Mouse (Mus musculus): Measurements from ENCODE around the gene Rps15a. TPM values are rescaled to one million over a fixed set of nuclear protein-coding genes. Genes with fewer than 3 reads are reported as not detected.

Gene Rps15a
- polyA plus RNA-seq, 1 experiment from 2014 or later = 1,241 TPM

DNA sequence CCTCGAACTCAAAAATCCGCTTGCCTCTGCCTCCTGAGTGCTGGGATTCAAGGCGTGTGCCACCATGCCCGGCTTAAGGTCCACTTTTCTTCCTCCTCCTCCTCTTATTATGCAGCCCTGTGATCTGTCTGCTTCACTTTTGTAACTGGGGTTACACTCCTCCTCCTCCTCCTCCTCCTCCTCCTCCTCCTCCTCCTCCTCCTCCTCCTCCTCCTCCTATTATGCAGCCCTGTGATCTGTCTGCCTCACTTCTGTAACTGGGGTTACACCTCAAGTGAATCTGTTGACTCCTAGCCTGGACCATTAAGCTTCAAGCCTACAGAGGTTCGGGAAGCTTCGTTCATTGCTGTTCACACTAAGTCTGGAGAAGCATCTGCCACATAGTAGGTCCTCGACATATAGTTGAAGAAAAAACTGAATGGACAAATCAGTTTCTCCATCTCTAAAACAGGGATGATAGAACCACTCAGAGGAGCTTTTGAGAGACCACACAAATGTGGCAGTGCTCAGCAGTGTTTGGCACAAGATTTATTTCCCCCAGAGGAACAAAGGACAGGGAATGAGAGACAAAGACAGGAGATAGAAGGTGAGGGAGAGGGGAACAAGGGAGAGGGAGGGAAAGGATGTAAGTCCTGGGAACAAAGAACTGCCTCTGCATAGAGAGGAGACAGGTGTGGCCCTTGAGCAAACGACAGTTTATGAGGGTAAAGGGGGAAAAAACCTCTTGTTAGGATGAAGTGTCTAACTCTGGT lies 975 bp upstream of the Rps15a start:
- DNase-seq (ENCODE audit: low spot score) = no peak

DNA sequence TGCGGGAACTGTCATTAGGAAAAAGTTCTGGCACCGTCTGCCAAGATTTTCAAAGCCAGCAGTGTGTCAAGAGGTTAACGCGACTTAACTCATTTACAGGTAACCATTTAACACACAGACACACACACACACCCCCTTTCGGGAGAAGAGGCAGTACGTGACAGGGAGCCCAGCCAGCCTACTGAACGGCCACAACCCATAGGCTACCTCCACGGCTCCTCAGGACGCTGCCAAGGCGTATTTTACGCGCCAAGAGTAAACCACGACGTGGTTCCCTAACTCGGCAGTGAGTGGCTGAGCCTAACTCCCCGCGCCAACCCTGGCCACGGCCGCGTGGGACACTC lies 483 bp downstream of the Rps15a start:
- no peak for DNase-seq (ENCODE audit: low spot score)

DNA sequence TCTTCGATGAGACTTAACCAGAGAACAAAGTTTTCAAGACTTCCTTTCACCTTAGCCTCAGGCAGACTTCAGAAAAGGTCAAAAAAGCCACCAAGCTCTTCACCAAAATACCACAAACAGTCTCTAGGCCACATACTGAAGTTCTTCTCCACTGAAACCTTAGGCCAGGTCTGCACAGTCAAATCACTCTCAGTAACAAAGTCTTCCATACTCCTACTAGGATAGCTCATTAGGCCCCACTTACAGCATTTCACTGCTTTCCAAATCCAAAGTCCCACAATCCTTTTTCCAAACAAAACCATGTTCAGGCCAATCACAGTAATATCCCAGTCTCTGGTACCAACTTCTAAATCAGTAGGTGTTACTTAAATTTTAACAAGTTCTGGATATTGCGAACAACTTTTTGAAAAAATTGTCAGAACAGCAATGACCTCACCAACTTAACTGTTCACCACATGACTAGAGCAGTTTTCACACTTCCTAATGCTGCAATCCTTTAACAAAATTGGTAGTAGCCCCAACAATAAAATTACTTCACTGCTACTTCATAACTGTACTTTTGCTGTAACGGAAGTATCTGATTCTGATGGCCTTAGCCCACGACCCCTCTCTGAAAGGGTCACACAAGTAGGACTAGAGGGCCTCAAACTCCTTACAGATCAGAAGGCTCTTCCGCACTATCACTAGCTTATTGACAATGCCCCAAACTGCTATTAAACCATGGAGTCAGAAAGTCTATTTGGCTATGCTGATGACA lies 2.3 kb downstream of the Rps15a start:
- no peak for DNase-seq (ENCODE audit: low spot score)

DNA sequence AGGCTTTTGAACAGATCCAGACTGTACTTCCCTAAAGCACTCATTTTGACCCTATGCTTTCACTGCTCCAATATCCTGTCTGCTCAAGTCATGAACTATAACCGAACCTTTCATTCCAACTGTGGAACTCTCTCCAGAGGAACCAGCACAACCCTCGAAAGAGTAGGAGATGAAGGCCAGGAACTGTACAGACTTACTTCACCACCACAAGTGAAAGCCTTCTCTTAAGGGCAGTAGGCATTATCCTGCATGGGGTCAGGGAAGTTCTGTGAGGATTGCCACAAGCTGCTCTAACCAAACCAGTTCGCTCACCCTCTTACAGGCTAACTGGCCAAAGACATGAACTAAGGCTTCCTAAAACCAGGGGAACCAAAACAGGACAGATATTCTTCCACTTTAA lies 4.9 kb downstream of the Rps15a start:
- DNase-seq (ENCODE audit: low spot score) = no peak

DNA sequence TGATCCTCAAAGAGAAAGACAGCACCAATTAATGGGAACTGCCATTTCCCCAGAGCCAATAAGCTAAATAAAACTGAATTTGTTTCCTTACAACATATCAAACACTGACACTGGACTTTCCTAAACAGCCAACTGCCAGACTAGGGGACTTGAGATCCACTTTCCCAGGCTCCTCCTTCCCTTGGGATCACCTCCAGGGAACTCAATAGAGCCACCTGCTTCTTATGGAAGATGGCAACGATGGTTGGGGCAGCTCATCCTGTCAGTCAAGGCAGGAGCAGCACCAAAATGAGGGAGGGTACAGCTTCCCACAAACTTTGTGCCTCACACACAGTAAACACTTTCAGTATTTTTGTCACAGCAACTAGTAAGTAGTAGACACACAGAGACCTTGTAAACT lies 8.3 kb downstream of the Rps15a start:
- DNase-seq (ENCODE audit: low spot score) = no peak

DNA sequence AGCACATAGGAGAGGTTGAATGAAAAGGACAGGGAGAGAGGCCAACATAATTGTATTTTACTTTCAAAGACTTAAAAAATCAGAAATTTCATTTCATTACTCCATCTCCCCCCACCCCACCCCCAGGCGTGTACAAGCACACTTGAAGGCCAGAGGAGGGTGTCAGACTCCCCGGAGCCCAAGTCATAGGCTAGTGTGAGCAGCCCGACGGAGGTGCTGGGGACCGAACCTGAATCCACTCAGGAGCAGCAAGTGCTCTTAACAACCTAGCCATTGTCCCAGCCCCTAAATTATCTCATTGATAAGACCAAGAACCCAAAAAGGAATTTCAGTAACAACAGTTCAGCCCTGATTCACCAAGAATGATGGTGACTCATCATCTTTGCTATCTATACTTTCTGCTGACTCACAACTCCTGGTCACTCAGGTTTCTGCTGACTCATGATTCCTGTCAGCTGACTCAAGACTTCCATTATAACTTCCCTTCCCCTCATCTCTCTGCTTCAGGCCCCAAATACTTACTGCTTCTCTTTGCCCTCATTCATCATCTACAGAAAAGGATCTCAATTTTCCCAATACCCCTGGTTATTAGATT lies 11.4 kb downstream of the Rps15a start:
- DNase-seq (ENCODE audit: low spot score) = no peak

DNA sequence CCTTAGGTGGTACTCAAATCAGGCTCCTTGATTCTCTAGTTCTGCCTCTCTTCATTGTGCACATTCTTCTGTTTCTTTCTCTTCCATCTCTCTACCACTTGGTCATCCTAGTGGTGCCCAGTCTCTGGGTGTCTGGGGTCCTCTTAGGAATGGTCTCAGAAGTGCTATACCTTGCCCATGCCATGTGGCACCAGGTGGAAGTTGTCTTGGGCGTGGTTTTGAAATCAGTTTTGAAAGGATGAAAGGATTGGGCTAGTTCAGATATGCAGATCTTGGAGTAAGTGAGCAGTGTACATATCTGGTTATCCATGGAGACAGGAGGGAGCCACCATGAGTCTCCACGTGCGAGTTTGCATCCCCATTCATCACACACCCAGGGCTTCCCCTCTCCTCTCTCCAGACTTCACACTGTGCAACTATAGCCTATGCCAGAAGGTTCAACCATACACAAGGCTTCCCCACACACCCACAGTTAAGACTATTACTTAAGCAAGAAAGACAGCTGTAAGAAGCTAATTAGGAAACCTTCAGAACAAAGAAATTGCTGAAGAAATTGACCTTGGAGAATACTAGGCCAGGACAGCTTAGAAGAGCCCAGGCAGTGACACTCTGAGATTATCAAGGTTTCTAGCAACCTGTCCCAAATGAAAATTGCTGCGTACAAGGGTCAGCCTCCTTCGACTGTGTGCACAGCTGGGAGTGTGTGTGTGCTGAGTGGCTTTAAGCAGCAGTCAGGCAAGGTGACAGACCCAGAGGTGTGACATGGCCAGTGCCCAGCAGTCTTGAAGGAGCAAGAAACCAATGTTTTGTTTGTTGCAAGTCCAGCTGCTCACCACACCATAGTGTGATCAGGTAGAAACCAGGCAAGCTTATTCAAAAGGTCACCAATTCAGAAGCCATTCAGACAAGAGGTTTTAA lies 12.3 kb downstream of the Rps15a start:
- DNase-seq (ENCODE audit: low spot score) = no peak

DNA sequence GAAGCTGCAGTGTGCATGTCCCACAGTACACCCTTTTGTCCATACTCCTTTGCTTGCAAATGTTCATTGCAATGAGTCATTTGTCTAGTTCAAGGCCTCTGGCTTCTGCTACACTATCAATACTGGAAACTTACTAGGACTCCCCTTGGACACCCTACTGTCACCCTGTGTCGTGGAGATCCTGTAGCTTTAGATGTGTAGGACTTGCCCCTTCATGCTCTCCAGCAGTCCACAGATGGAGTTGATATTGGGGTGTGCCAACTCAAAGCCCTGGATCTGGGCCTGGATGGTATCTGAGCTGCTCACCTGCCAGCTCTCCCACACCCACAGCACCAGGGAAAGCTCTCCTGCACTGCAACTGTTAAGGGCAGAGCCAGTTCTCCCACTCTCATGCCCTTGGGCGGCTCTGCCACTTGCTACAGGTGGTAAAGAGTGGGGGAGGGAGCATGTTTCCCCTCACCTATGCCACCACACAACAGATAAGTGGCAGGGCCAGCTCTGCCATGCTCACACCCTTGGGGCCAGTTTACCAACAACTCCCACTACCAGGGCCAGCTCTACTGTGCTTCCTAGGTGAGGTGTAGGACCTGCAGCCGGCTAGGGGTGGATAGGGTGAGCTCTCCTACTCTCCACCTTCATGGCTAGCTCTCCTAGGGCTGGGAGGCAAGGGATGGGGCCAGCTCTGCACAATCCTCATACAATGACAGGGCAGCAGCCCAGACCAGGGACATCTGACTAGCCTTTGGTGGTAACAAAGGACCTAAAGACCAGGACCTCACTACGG lies 13.1 kb downstream of the Rps15a start:
- DNase-seq (ENCODE audit: low spot score) = no peak

DNA sequence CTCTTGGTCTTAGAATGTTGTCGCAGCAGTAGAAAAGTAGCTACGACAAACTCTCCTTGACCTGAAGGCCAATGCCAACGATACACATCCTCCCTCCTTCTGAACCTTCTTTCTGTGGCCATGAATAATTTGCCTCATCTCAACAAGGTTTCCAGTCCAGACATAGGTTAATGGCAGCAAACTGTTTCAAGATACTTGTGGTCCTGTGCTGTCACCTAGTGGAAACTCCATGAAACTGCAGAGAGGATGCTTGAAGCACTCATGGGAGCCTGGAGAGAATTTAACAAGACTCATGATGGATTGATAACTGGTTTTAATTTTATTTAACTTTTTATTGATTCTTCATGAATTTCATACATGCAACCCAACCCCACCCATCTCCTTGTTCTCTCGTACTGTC lies 13.8 kb downstream of the Rps15a start:
- peak; percentile 63 for DNase-seq (ENCODE audit: low spot score)

DNA sequence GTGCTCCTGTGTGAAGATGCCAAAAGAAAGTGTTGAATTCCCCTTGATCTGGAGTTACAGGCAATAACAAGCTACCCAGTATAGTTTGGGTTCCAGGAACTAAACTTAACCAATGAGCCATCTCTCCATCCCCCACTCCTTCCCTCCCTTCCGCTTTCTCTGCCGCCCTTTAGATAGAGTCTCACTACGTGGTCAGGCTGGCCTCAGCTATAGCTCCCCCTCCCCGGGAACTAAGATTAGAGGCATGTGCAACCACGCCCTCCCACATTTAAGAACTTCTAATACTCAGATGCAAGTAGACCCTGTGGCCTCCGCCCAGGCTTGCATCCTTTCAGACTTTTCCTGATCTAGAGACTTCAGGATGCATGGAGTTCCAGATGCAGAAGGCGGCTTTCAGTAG lies 18.4 kb downstream of the Rps15a start:
- no peak for DNase-seq (ENCODE audit: low spot score)

DNA sequence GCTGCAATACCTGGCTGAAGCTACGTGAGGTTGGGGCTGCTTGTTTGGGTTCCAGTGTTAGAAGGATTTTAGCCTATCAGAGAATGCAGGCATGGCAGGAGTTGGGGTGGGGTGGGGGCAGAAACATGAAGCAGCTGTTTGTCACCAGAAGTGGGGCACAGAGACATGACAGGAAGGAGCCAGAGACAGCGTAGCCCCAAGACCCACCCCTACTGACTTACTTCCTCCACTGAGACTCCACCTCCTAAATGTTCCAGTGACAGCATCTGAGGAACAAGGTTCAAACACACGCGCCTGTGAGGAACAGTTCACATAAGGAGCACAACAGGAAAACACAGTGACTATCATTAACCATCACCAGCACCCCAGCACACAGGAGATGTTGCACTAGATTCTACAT lies 36.0 kb downstream of the Rps15a start:
- peak; percentile 64 for DNase-seq (ENCODE audit: low spot score)

DNA sequence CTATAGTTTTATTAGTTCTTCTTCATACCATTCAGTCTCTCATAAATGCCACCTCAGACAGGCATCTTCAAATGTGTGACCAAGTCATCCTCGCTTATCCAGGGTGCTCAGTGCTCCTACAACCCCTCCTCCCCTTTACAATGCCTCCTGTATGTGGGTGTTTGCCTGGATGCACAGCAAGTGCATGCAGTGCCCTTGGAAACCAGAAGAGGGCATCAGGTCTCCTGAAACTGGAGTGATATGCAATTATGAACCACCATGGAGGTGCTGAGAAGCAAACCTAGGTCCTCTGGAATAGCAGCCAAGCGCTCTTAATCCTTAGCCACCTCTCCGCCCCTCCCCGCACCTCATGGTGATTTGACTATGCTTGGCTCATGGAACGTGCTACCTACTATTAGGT lies 36.9 kb downstream of the Rps15a start:
- no peak for DNase-seq (ENCODE audit: low spot score)

DNA sequence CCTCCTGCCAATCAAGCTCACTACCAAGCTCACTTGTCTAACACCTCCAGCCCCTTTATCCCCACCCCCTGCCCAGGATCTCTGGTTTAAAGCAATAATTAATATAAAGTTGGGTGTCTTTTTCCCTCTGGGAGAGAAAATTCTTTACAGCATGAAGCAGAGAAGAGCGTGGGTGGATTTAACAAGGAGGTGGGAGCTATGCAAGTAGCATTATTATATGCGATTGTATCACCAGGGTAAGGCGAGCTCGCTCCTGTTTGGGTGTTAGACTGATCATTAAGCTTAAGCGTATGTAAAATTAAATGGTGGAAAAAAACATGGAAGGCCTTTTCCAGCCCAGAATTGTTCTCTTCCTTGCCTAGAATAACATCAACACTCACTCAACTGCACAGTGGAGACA lies 48.7 kb downstream of the Rps15a start:
- DNase-seq (ENCODE audit: low spot score) = no peak

DNA sequence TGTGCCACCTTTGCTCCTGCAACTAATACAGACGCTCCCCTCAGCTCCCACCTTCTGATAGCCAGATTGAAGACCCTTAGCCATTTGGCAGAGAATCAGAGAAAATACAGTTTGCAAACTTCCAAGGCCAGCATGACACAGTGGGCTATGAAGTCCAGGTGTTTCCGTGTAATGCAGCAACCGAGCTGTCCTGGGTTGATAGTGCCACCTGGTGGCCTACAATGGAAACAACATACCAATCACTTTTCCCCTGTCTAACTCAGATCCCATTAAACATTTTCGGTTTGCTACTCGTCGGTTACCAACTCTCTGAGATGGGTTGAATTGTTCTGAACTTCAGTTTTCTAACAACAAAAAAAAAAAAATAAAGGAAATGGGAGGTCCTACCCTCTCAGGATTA lies 59.7 kb downstream of the Rps15a start:
- no peak for DNase-seq (ENCODE audit: low spot score)

Other genes starting within 250 kb of the Rps15a start
- 1,029 and 1,106 TPM in 2 replicates for gene Arl6ip1, start 13.5 kb upstream of the Rps15a start, polyA plus RNA-seq (2015; fragmentation: Nextera tagmentation; extraction: Ambion mirVana)
- gene Smg1, start 127.5 kb upstream of the Rps15a start, polyA plus RNA-seq (2015; fragmentation: Nextera tagmentation; extraction: Ambion mirVana) = 24.0 and 31.4 TPM in 2 replicates

Data from thymus, postnatal 0 days (tissue).